Mouse (Mus musculus) MEL (cell line): ENCODE measurements around the gene Parp1. TPM values are rescaled to one million over a fixed set of nuclear protein-coding genes. Genes with fewer than 3 reads are reported as not detected.
A peak's percentile ranks its signal among the peaks of the same experiment; 100 is the strongest.

Experiments
- DNase-seq: peaks from one replicate; pipeline ENCODE4 v3.0.0; 2011; ENCODE audit warnings: low read depth, low spot score
- H3K27ac ChIP-seq: 2 replicates; pipeline ENCODE4 v1.5.1; 2012; ENCODE audit warnings: low read depth, mild to moderate bottlenecking, control low read depth, low read length, moderate library complexity; ENCODE audit not compliant: control insufficient read depth
- H3K27me3 ChIP-seq, 2 experiments: fragments of 150-350 bp in 1 of 2; sonication (generic) in 1 of 2; 2 replicates each; pipeline ENCODE4 v1.6.1; 2012; ENCODE audit warnings: low read length in 2 of 2, mild to moderate bottlenecking in 2 of 2, improper control_type of control experiment in 1 of 2, moderate library complexity in 1 of 2; ENCODE audit not compliant: insufficient read depth in 2 of 2, control insufficient read depth in 1 of 2
- H3K36me3 ChIP-seq, 2 experiments: 2 replicates each; pipeline ENCODE4 v1.6.1; 2012 to 2014; ENCODE audit warnings: low read length in 2 of 2, improper control_type of control experiment in 1 of 2, inconsistent platforms in 1 of 2, mild to moderate bottlenecking in 1 of 2; ENCODE audit not compliant: insufficient read depth in 2 of 2, control insufficient read depth in 1 of 2
- H3K4me1 ChIP-seq, 2 experiments: fragments of 150-350 bp in 1 of 2; sonication (generic) in 1 of 2; 2 replicates each; pipeline ENCODE4 v1.6.1; 2012; ENCODE audit warnings: low read length in 2 of 2, improper control_type of control experiment in 1 of 2, mild to moderate bottlenecking in 1 of 2; ENCODE audit not compliant: insufficient read depth in 2 of 2, control insufficient read depth in 1 of 2
- H3K4me3 ChIP-seq, 2 experiments: fragments of 150-350 bp in 1 of 2; sonication (generic) in 1 of 2; 2 replicates each; pipeline ENCODE4 v1.5.1; 2012; ENCODE audit warnings: low read depth in 2 of 2, low read length in 2 of 2, mild to moderate bottlenecking in 2 of 2, moderate library complexity in 2 of 2, control low read depth in 1 of 2, improper control_type of control experiment in 1 of 2; ENCODE audit not compliant: control insufficient read depth in 1 of 2, insufficient read depth in 1 of 2
- H3K79me2 ChIP-seq: 2 replicates; pipeline ENCODE4 v1.6.1; 2012; ENCODE audit warnings: mild to moderate bottlenecking, low read length, moderate library complexity; ENCODE audit not compliant: control insufficient read depth, poor library complexity, insufficient read depth
- H3K9ac ChIP-seq: 2 replicates; pipeline ENCODE4 v1.6.1; 2012; ENCODE audit warnings: low read depth, mild to moderate bottlenecking, control low read depth, low read length, moderate library complexity; ENCODE audit not compliant: control insufficient read depth, poor library complexity, severe bottlenecking
- H3K9me3 ChIP-seq: fragments of 150-350 bp; sonication (generic); replicated peaks from 2 replicates; pipeline ENCODE4 v1.6.1; 2012; ENCODE audit warnings: mild to moderate bottlenecking, low read length, improper control_type of control experiment, moderate library complexity; ENCODE audit not compliant: insufficient read depth
- BHLHE40 ChIP-seq: IDR thresholded peaks from 2 replicates; pipeline ENCODE4 v1.6.1; 2012; ENCODE audit warnings: low read depth, mild to moderate bottlenecking, inconsistent platforms, low read length, improper control_type of control experiment, borderline replicate concordance
- EP300 ChIP-seq, 2 experiments: IDR thresholded peaks; 2 replicates each; pipeline ENCODE4 v1.6.1; 2011; ENCODE audit warnings: improper control_type of control experiment in 2 of 2, low read length in 2 of 2, low read depth in 1 of 2, mild to moderate bottlenecking in 1 of 2
- GABPA ChIP-seq: IDR thresholded peaks from 2 replicates; pipeline ENCODE4 v1.6.1; 2012; ENCODE audit warnings: low read depth, mild to moderate bottlenecking, inconsistent platforms, low read length, improper control_type of control experiment, moderate library complexity
- GATA1 ChIP-seq: IDR thresholded peaks from 2 replicates; pipeline ENCODE4 v1.6.1; 2011; ENCODE audit warnings: low read depth, low read length, improper control_type of control experiment
- HCFC1 ChIP-seq: IDR thresholded peaks from 2 replicates; pipeline ENCODE4 v1.6.1; 2012; ENCODE audit warnings: low read depth, mild to moderate bottlenecking, inconsistent platforms, low read length, improper control_type of control experiment, moderate library complexity
- KAT2A ChIP-seq: conservative IDR thresholded peaks from 2 replicates; pipeline ENCODE4 v1.6.1; 2012; ENCODE audit warnings: low read depth, low read length, improper control_type of control experiment, inconsistent platforms
- MAFK ChIP-seq: IDR thresholded peaks from 2 replicates; pipeline ENCODE4 v1.6.1; 2011; ENCODE audit warnings: low read depth, mild to moderate bottlenecking, low read length, improper control_type of control experiment, borderline replicate concordance
- MAZ ChIP-seq: IDR thresholded peaks from 2 replicates; pipeline ENCODE4 v1.6.1; 2012; ENCODE audit warnings: low read depth, mild to moderate bottlenecking, inconsistent platforms, low read length, improper control_type of control experiment
- MXI1 ChIP-seq: IDR thresholded peaks from 2 replicates; pipeline ENCODE4 v1.6.1; 2011; ENCODE audit warnings: mild to moderate bottlenecking, low read depth, low read length, improper control_type of control experiment
- MYC ChIP-seq: IDR thresholded peaks from 2 replicates; pipeline ENCODE4 v1.6.1; 2011; ENCODE audit warnings: low read depth, mild to moderate bottlenecking, low read length, improper control_type of control experiment, moderate library complexity
- NELFE ChIP-seq: IDR thresholded peaks from 2 replicates; pipeline ENCODE4 v1.6.1; 2011; ENCODE audit warnings: low read depth, low read length, improper control_type of control experiment
- NRF1 ChIP-seq: IDR thresholded peaks from 2 replicates; pipeline ENCODE4 v1.6.1; 2014; ENCODE audit warnings: low read depth, mild to moderate bottlenecking, inconsistent platforms, low read length, improper control_type of control experiment, moderate library complexity; ENCODE audit not compliant: poor library complexity, insufficient read depth, severe bottlenecking
- POLR2AphosphoS5 ChIP-seq: IDR thresholded peaks from 2 replicates; pipeline ENCODE4 v1.6.1; 2012; ENCODE audit warnings: low read depth, borderline replicate concordance, mild to moderate bottlenecking, inconsistent platforms, low read length, moderate library complexity, mixed read lengths
- RAD21 ChIP-seq: IDR thresholded peaks from 2 replicates; pipeline ENCODE4 v1.6.1; 2011; ENCODE audit warnings: mild to moderate bottlenecking, low read depth, low read length, improper control_type of control experiment
- RCOR1 ChIP-seq: IDR thresholded peaks from 2 replicates; pipeline ENCODE4 v1.6.1; 2012; ENCODE audit warnings: low read depth, mild to moderate bottlenecking, inconsistent platforms, low read length, improper control_type of control experiment
- SIN3A ChIP-seq: IDR thresholded peaks from 2 replicates; pipeline ENCODE4 v1.6.1; 2012; ENCODE audit warnings: low read length, improper control_type of control experiment, inconsistent platforms
- USF1 ChIP-seq: IDR thresholded peaks from 2 replicates; pipeline ENCODE4 v1.6.1; 2014; ENCODE audit warnings: low read depth, mild to moderate bottlenecking, inconsistent platforms, low read length, improper control_type of control experiment, moderate library complexity
- ZC3H11A ChIP-seq: IDR thresholded peaks from 2 replicates; pipeline ENCODE4 v1.6.1; 2012; ENCODE audit warnings: low read depth, mild to moderate bottlenecking, inconsistent platforms, low read length, improper control_type of control experiment
- ZKSCAN1 ChIP-seq: IDR thresholded peaks from 2 replicates; pipeline ENCODE4 v1.6.1; 2012; ENCODE audit warnings: low read depth, mild to moderate bottlenecking, inconsistent platforms, low read length, improper control_type of control experiment, moderate library complexity
- ZMIZ1 ChIP-seq: IDR thresholded peaks from 2 replicates; pipeline ENCODE4 v1.6.1; 2012; ENCODE audit warnings: low read depth, mild to moderate bottlenecking, inconsistent platforms, low read length, improper control_type of control experiment, moderate library complexity
- polyA plus RNA-seq, 2 experiments: library from polyadenylated mRNA; stranded (reverse) in 1 of 2; unstranded in 1 of 2; fragments of >175 nt in 1 of 2; fragments of >200 nt in 1 of 2; gene quantifications; 2 replicates each; pipeline versions ENCODE4 v1.2.1 to v1.2.4; 2012; ENCODE audit warnings: low replicate concordance in 2 of 2, low read depth in 1 of 2; ENCODE audit not compliant: insufficient read length in 2 of 2, insufficient read depth in 1 of 2, missing spikeins in 1 of 2
- total RNA-seq: library from RNA; depleted of rRNA; stranded (reverse); fragments of 300-350 nt; gene quantifications from 2 replicates; pipeline ENCODE4 v1.2.3, GENCODE M21; 2012

The Parp1 gene
- total and polyA plus RNA-seq, 3 experiments, result 136 to 188 (median 140) TPM

DNA sequence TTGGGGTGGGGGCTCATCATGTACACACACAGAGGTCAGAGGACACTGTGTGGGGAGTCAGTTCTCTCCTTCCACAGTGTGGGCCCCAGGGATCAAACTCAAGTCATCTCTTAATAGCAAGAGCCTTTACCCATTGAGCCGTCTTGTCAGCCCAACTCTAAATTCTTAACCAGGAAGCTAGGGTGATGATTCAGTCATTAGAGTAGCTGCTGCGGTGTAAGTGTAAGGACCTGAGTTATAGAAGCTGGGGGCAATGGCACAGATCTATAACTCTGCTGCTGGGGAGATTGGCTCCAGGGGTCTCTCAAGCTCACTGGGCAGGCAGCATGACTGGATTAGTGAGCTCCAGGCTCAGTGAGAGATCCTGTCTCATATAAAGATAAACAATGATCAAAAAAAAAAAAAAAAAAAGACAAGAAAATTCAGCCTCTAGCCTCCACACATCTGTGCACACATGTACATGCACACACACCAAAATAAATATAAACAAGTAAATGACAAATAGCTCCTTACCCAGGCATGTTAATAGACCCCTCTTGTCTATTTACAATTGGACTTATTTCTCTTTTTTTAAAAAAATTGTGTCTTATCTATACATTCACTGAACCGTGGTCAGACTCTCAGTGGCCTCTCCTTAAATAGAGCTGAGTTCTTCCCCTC is 25.9 kb upstream of the Parp1 start:
- Histone ChIP-seq H3K9me3 (no peaks in the 10 kb centered on the region), H3K27me3 (peaks cover 0 to 1% of the 10 kb centered on the region in 2 experiments; a peak in 1 of 4 replicates), H3K27ac (no peak overlapping the region), H3K4me1 (peaks cover 2 to 9% of the 10 kb centered on the region in 2 experiments; a peak in 2 of 4 replicates), H3K79me2 (no peaks in the 10 kb centered on the region), H3K4me3 (no peak overlapping the region), H3K9ac (no peak overlapping the region)
- no peak for DNase-seq
- no peak for TF ChIP-seq RAD21
- no peak for TF ChIP-seq RCOR1
- no peak for TF ChIP-seq KAT2A
- no peak for TF ChIP-seq MYC
- no peak for TF ChIP-seq MAFK
- TF ChIP-seq EP300 (IDR thresholded peaks at IDR 0.05; ENCODE audit: low read depth in 1 of 2, low read length in 2 of 2), result no peak
- no peak for TF ChIP-seq SIN3A
- no peak for TF ChIP-seq POLR2AphosphoS5
- no peak for TF ChIP-seq NRF1
- no peak for TF ChIP-seq GATA1
- TF ChIP-seq ZMIZ1, result no peak
- TF ChIP-seq MXI1, result no peak
- TF ChIP-seq MAZ, result no peak
- no peak for TF ChIP-seq USF1
- TF ChIP-seq NELFE, result no peak
- no peak for TF ChIP-seq ZKSCAN1
- no peak for TF ChIP-seq HCFC1
- TF ChIP-seq, all 39 proteins: peak for 0
- no peaks in the 10 kb centered on the region for H3K36me3 ChIP-seq

DNA sequence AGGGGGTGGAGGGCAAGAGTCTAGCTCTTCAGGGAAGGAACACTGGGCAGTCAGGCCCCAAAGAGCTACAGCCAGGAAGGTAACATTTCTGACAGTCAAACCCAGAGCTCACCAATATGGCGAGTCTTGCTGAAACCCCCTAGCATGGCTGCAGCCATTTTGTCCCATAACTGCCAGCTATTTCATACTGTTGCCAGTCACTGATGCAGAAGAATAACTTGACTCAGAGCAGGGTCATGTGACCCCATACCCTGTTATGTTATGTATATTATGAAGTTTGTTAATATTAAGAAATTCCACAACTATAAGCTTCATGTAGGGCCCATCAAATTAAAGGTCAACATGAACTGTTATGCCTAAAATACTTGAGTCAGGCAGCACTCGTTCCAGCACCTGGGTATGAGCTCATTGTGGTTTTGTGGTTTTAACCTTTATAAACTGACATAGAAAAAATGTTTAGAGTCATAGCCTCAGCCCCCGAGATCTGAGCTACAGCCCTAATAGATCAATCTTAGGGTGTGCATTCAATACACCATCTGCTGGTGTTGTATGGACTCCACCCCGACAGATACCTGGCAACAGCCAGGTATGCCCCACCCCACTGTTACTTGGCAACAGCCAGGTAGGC is 22.7 kb upstream of the Parp1 start:
- DNase-seq, result no peak
- no peak overlapping the region for H3K4me3 ChIP-seq

More for the DNA sequence above, 22.7 kb upstream of the Parp1 start:
- Histone ChIP-seq H3K4me1 (peaks cover 2 to 9% of the 10 kb centered on the region in 2 experiments; a peak in 2 of 4 replicates), H3K36me3 (no peaks in the 10 kb centered on the region), H3K9me3 (no peaks in the 10 kb centered on the region), H3K27ac (no peak overlapping the region), H3K9ac (no peak overlapping the region), H3K27me3 (no peaks in the 10 kb centered on the region; a peak in 1 of 4 replicates)
- TF ChIP-seq KAT2A (no peak), BHLHE40 (no peak), USF1 (peak; percentile 57; the same call in 1 of the 2 replicates), GABPA (no peak), ZC3H11A (no peak)
- TF ChIP-seq, all 39 proteins: peak for 1
- H3K79me2 ChIP-seq, result no peaks in the 10 kb centered on the region
